Mouse (Mus musculus) erythroblast, embryonic 14.5 days (primary cell): ENCODE data around the gene Mag.

Experiments
- GATA1 ChIP-seq: IDR thresholded peaks from 2 replicates; pipeline ENCODE4 v1.6.1; 2012; ENCODE audit warnings: low read length, inconsistent platforms, mixed read lengths
- TAL1 ChIP-seq: IDR thresholded peaks from 3 replicates; pipeline ENCODE4 v1.6.1; 2012; ENCODE audit warnings: low read length, inconsistent platforms, mixed read lengths

DNA sequence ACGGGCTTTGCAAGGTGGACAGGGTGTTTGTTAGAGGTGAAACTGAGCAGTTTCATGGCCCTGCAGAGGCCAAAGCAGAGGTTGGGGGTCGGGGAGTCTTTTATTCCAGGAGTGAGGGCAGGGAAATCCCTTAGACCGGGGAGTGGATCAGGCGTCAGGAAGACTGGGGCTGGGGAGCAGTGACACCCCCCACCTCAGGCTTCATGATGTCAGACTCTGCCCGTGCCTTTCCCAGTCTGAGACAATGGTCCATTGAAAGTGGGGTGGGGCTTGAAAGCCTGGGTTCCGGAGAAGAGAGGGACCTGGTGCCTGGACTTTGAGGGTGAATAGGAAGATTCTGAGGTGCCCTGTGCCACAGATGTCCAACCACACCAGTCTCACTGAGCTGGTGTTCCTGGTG is 2.0 kb upstream of the Mag start:
- TF ChIP-seq TAL1 (no peak), GATA1 (no peak)
